Mouse (Mus musculus) megakaryocyte-erythroid progenitor cell, adult 5 weeks (primary cell): ENCODE results near the gene Cryba4. TPM values are rescaled to one million over a fixed set of nuclear protein-coding genes. Genes with fewer than 3 reads are reported as not detected.

Source experiments
- polyA plus RNA-seq: library from polyadenylated mRNA; stranded (reverse); fragments of >175 nt; gene quantifications from 2 replicates; pipeline ENCODE4 v1.2.3, GENCODE M21; 2012

Gene Cryba4
- 0.28 and 0.46 TPM in 2 replicates for polyA plus RNA-seq

DNA sequence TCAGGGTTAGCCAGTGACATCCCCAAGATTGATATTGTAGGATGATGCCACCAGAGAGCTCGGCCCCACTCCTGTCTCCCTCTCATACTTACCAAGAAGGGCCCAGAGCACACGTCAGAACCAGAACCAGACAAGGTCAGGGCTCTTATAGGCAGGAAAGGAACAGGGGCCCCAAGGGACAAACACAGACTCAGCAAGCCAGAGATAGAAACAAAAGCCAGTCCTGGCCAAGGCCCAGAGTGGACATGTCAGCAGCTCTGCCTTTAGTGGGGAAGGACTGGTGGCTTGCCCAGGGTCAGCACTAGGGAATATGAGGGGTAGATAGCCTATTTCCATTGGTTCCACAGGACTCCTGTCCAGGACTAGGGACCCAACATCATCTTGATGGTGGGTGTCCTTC, at the start of gene Cryba4:
Gene Cryba4 (minus strand): TSS at position 119 of the 400 bp plus-strand sequence.

DNA sequence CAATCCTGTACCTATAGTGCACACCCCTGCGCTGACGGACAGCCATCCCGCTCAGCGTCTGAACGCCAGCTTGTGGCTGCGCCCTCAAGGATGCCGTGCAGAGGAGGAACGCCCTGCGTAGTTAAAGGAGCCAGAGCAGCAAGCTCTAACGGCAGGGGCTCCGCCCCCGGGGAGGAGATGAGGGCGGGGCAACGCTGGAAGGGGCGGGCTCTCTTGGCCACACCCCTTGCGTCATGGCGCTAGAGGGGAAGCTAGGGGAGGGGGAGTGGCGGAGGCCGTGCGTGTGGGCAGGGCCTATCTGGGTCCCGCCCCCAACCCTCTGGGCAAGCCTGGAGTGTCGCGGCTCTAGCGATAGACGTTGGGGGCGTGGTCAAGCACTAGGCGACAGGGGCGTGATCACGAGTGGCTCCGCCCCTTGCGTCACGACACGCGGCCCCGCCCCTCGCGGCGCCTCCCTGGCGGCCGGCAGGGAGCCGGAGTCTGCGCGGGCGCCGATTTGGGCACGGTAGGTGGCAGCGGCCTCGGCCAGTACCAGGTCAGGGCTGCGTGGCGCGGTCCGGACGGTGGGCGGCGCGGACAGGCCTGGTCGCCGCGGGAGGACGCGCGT, 24.1 kb upstream of the Cryba4 start, which contains the start of gene Tpst2:
Gene Tpst2 (plus strand): TSS at position 425 of the 607 bp plus-strand sequence.

DNA sequence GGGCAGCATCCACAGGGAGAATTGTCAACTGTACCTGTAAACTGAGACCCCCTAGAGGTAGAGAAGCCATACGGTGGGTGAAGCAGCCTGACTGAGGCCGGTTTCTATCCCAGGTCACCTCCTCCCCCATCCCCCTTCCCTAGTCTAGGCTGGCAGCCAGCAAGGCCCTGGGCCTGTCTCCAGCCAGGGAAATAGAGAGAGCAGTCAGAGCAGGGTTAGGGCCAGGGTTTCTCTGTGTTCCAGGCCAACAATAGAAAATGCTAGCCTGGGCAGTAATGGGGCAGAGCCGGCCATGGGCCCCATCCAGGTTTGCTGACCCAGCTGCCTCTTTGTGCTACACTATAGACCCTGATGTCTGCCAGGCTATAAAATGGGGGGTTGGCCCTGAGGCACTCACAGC, 3.1 kb upstream of the Cryba4 start, which contains the start of gene Crybb1:
Gene Crybb1 (plus strand): TSS at position 390 of the 400 bp plus-strand sequence.

Other genes starting within 250 kb of the Cryba4 start
- 0.06 and 0.34 TPM in 2 replicates for gene Crybb1, start 3.3 kb upstream of the Cryba4 start, polyA plus RNA-seq
- 166 and 178 TPM in 2 replicates for gene Tpst2, start 24.2 kb upstream of the Cryba4 start, polyA plus RNA-seq
- 58.1 and 62.2 TPM in 2 replicates for gene Tfip11, start 73.8 kb upstream of the Cryba4 start, polyA plus RNA-seq
- gene Srrd, start 90.5 kb upstream of the Cryba4 start, polyA plus RNA-seq, result 21.9 and 24.3 TPM in 2 replicates
- 31.8 and 38.2 TPM in 2 replicates for gene Hps4, start 90.6 kb upstream of the Cryba4 start, polyA plus RNA-seq
- 0.04 TPM in 1 of 2 replicates, not detected in the other for gene Gm6583, start 103.5 kb upstream of the Cryba4 start, polyA plus RNA-seq
- not detected in 2 replicates for gene Asphd2, start 142.3 kb upstream of the Cryba4 start, polyA plus RNA-seq
- not detected in 2 replicates for gene Gm6588, start 196.9 kb upstream of the Cryba4 start, polyA plus RNA-seq